Mouse (Mus musculus) kidney, adult 11 months (tissue): ENCODE measurements at regions not wholly inside any gene's neighbourhood (a gene's known extent, or its start where the extent isn't known, plus 50 kb on each side); places are given as distances from the start of the nearest gene placed in this dataset.

Experiments used
- DNase-seq: peaks from one replicate; pipeline ENCODE4 v3.0.0; 2022

- DNase-seq = no peak
Observed at GRCm38 (mm10) chr12:109272101-109272500, 180.5 kb upstream of the Dlk1 start.

GRCm38 (mm10) chr12:109314850-109315249 lies 137.8 kb upstream of the Dlk1 start:
- no peak for DNase-seq

- no peak for DNase-seq
Observed at GRCm38 (mm10) chr12:109325986-109326385, 126.6 kb upstream of the Dlk1 start.

- no peak for DNase-seq
Observed at GRCm38 (mm10) chr12:109371327-109371726, 81.3 kb upstream of the Dlk1 start.

GRCm38 (mm10) chr12:109385794-109386193 lies 66.8 kb upstream of the Dlk1 start:
- no peak for DNase-seq

- no peak for DNase-seq
Observed at GRCm38 (mm10) chr12:109388791-109389190, 63.8 kb upstream of the Dlk1 start.

GRCm38 (mm10) chr12:109390388-109390920 lies 62.2 kb upstream of the Dlk1 start:
- no peak for DNase-seq

GRCm38 (mm10) chr12:109390978-109391377 lies 61.6 kb upstream of the Dlk1 start:
- DNase-seq = no peak

GRCm38 (mm10) chr12:109393326-109393725 lies 59.3 kb upstream of the Dlk1 start:
- no peak for DNase-seq

GRCm38 (mm10) chr12:109393795-109394194 lies 58.8 kb upstream of the Dlk1 start:
- DNase-seq = peak; percentile 19

- no peak for DNase-seq
Observed at GRCm38 (mm10) chr12:109394396-109394795, 58.2 kb upstream of the Dlk1 start.

- DNase-seq = no peak
Observed at GRCm38 (mm10) chr12:109396614-109397013, 56.0 kb upstream of the Dlk1 start.

GRCm38 (mm10) chr12:109397175-109398058 lies 55.2 kb upstream of the Dlk1 start:
- no peak for DNase-seq

GRCm38 (mm10) chr12:109398473-109398872 lies 54.1 kb upstream of the Dlk1 start:
- no peak for DNase-seq

- DNase-seq = no peak
Observed at GRCm38 (mm10) chr12:109398951-109399350, 53.7 kb upstream of the Dlk1 start.

- DNase-seq = no peak
Observed at GRCm38 (mm10) chr12:109399591-109399990, 53.0 kb upstream of the Dlk1 start.

GRCm38 (mm10) chr12:109400041-109400440 lies 52.6 kb upstream of the Dlk1 start:
- no peak for DNase-seq

- no peak for DNase-seq
Observed at GRCm38 (mm10) chr12:109400936-109401586, 51.6 kb upstream of the Dlk1 start.

- no peak for DNase-seq
Observed at GRCm38 (mm10) chr12:109401696-109402095, 50.9 kb upstream of the Dlk1 start.

GRCm38 (mm10) chr12:109402226-109402625 lies 50.4 kb upstream of the Dlk1 start:
- DNase-seq = no peak
